Mouse (Mus musculus): ENCODE data around the gene Sema4c. TPM values are rescaled to one million over a fixed set of nuclear protein-coding genes. Genes with fewer than 3 reads are reported as not detected.

The Sema4c gene
- polyA plus RNA-seq, 1 experiment from 2014 or later, result 2.3 TPM

- H3K27ac ChIP-seq (replicated peaks; ENCODE audit: low read depth, low read length), result no peak overlapping the region
- H3K4me3 ChIP-seq (ENCODE audit: low read depth, low read length), result no peak overlapping the region
- ATAC-seq (ENCODE audit: low read depth) (no peak), DNase-seq (ENCODE audit: low spot score) (no peak)
- no peaks in the 10 kb centered on the region for H3K27me3 ChIP-seq (replicated peaks; ENCODE audit: control insufficient read depth, insufficient read depth, low read length)
- no peak overlapping the region for H3K9ac ChIP-seq (ENCODE audit: low read depth, low read length)
- peaks cover 85% of the 10 kb centered on the region for H3K36me3 ChIP-seq (ENCODE audit: control insufficient read depth, insufficient read depth, low read length)
- H3K4me1 ChIP-seq (ENCODE audit: control insufficient read depth, insufficient read depth, low read length), result no peaks in the 10 kb centered on the region
- no peaks in the 10 kb centered on the region for H3K9me3 ChIP-seq (ENCODE audit: control insufficient read depth, low read length)
- WGBS, result 93% methylated on average over 7 of the region's 7 CpGs
- H3K4me2 ChIP-seq (ENCODE audit: low read depth, low read length), result no peak overlapping the region
Observed at GRCm38 (mm10) chr1:36522210-36522609, 35.9 kb downstream of the Sema4c start.

- no peak overlapping the region for H3K9ac ChIP-seq (ENCODE audit: low read depth, low read length)
- H3K27ac ChIP-seq (replicated peaks; ENCODE audit: low read depth, low read length), result no peak overlapping the region
- no peaks in the 10 kb centered on the region for H3K27me3 ChIP-seq (replicated peaks; ENCODE audit: control insufficient read depth, insufficient read depth, low read length)
- WGBS, result 79% methylated on average over 11 of the region's 11 CpGs
- no peak for DNase-seq (ENCODE audit: low spot score)
- peaks cover 3% of the 10 kb centered on the region for H3K4me1 ChIP-seq (ENCODE audit: control insufficient read depth, insufficient read depth, low read length)
- peaks cover 72% of the 10 kb centered on the region for H3K36me3 ChIP-seq (ENCODE audit: control insufficient read depth, insufficient read depth, low read length)
- no peak overlapping the region for H3K4me2 ChIP-seq (ENCODE audit: low read depth, low read length)
- ATAC-seq (ENCODE audit: low read depth), result no peak
- H3K9me3 ChIP-seq (ENCODE audit: control insufficient read depth, low read length), result no peaks in the 10 kb centered on the region
- H3K4me3 ChIP-seq (ENCODE audit: low read depth, low read length), result no peak overlapping the region
Observed at GRCm38 (mm10) chr1:36519626-36520025, 38.5 kb downstream of the Sema4c start.

GRCm38 (mm10) chr1:36518259-36518658 is 39.9 kb downstream of the Sema4c start:
- no peaks in the 10 kb centered on the region for H3K9me3 ChIP-seq (ENCODE audit: control insufficient read depth, low read length)
- peaks cover 14% of the 10 kb centered on the region for H3K4me1 ChIP-seq (ENCODE audit: control insufficient read depth, insufficient read depth, low read length)
- H3K27me3 ChIP-seq (replicated peaks; ENCODE audit: control insufficient read depth, insufficient read depth, low read length), result no peaks in the 10 kb centered on the region
- no peak overlapping the region for H3K27ac ChIP-seq (replicated peaks; ENCODE audit: low read depth, low read length)
- no peak overlapping the region for H3K4me3 ChIP-seq (ENCODE audit: low read depth, low read length)
- ATAC-seq (ENCODE audit: low read depth) (no peak), DNase-seq (ENCODE audit: low spot score) (no peak)
- WGBS, result 76% methylated on average over 3 of the region's 3 CpGs
- no peak overlapping the region for H3K4me2 ChIP-seq (ENCODE audit: low read depth, low read length)
- no peak overlapping the region; the same call in 1 of the 2 replicates for H3K9ac ChIP-seq (ENCODE audit: low read depth, low read length)
- peaks cover 66% of the 10 kb centered on the region for H3K36me3 ChIP-seq (ENCODE audit: control insufficient read depth, insufficient read depth, low read length)

GRCm38 (mm10) chr1:36513718-36514117 is 44.4 kb downstream of the Sema4c start:
- Histone ChIP-seq H3K4me2 (ENCODE audit: low read depth, low read length) (peak overlapping the region; percentile 64), H3K9ac (ENCODE audit: low read depth, low read length) (no peak overlapping the region), H3K27me3 (replicated peaks; ENCODE audit: control insufficient read depth, insufficient read depth, low read length) (no peaks in the 10 kb centered on the region), H3K4me3 (ENCODE audit: low read depth, low read length) (peak overlapping the region; percentile 96), H3K27ac (replicated peaks; ENCODE audit: low read depth, low read length) (no peak overlapping the region), H3K4me1 (ENCODE audit: control insufficient read depth, insufficient read depth, low read length) (peaks cover 17% of the 10 kb centered on the region), H3K36me3 (ENCODE audit: control insufficient read depth, insufficient read depth, low read length) (peaks cover 24% of the 10 kb centered on the region), H3K9me3 (ENCODE audit: control insufficient read depth, low read length) (no peaks in the 10 kb centered on the region)
- WGBS, result 52% methylated on average over 2 of the region's 2 CpGs
- ATAC-seq (ENCODE audit: low read depth) (no peak), DNase-seq (ENCODE audit: low spot score) (peak; percentile 32)

- peak overlapping the region; percentile 64 for H3K4me2 ChIP-seq (ENCODE audit: low read depth, low read length)
- H3K27ac ChIP-seq (replicated peaks; ENCODE audit: low read depth, low read length), result no peak overlapping the region
- DNase-seq (ENCODE audit: low spot score) (peak; percentile 26), ATAC-seq (ENCODE audit: low read depth) (no peak)
- H3K36me3 ChIP-seq (ENCODE audit: control insufficient read depth, insufficient read depth, low read length), result peaks cover 20% of the 10 kb centered on the region; the same call in 1 of the 2 replicates
- no peaks in the 10 kb centered on the region for H3K27me3 ChIP-seq (replicated peaks; ENCODE audit: control insufficient read depth, insufficient read depth, low read length)
- peaks cover 17% of the 10 kb centered on the region for H3K4me1 ChIP-seq (ENCODE audit: control insufficient read depth, insufficient read depth, low read length)
- peak overlapping the region; percentile 85 for H3K9ac ChIP-seq (ENCODE audit: low read depth, low read length)
- WGBS, result 7% methylated on average over 1 of the region's 1 CpGs
- no peaks in the 10 kb centered on the region for H3K9me3 ChIP-seq (ENCODE audit: control insufficient read depth, low read length)
- H3K4me3 ChIP-seq (ENCODE audit: low read depth, low read length), result peak overlapping the region; percentile 96
Observed at GRCm38 (mm10) chr1:36513310-36513709, 44.8 kb downstream of the Sema4c start.

GRCm38 (mm10) chr1:36512966-36513280 is 45.2 kb downstream of the Sema4c start:
- H3K4me3 ChIP-seq (ENCODE audit: low read depth, low read length), result peak overlapping the region; percentile 96
- peak overlapping the region; percentile 64 for H3K4me2 ChIP-seq (ENCODE audit: low read depth, low read length)
- DNase-seq (ENCODE audit: low spot score) (no peak), ATAC-seq (ENCODE audit: low read depth) (no peak)
- peaks cover 23% of the 10 kb centered on the region; the same call in 1 of the 2 replicates for H3K36me3 ChIP-seq (ENCODE audit: control insufficient read depth, insufficient read depth, low read length)
- peak overlapping the region; percentile 85 for H3K9ac ChIP-seq (ENCODE audit: low read depth, low read length)
- H3K9me3 ChIP-seq (ENCODE audit: control insufficient read depth, low read length), result no peaks in the 10 kb centered on the region
- 2% methylated on average over 16 of the region's 16 CpGs for WGBS
- H3K4me1 ChIP-seq (ENCODE audit: control insufficient read depth, insufficient read depth, low read length), result peaks cover 17% of the 10 kb centered on the region
- no peaks in the 10 kb centered on the region for H3K27me3 ChIP-seq (replicated peaks; ENCODE audit: control insufficient read depth, insufficient read depth, low read length)
- peak overlapping the region; percentile 98; the same call in 1 of the 2 replicates for H3K27ac ChIP-seq (replicated peaks; ENCODE audit: low read depth, low read length)

GRCm38 (mm10) chr1:36512089-36512965 is 45.8 kb downstream of the Sema4c start:
- no peaks in the 10 kb centered on the region for H3K9me3 ChIP-seq (ENCODE audit: control insufficient read depth, low read length)
- peak overlapping the region; percentile 85 for H3K9ac ChIP-seq (ENCODE audit: low read depth, low read length)
- peaks cover 22% of the 10 kb centered on the region; the same call in 1 of the 2 replicates for H3K36me3 ChIP-seq (ENCODE audit: control insufficient read depth, insufficient read depth, low read length)
- WGBS, result 0% methylated on average over 8 of the region's 126 CpGs
- peak overlapping the region; percentile 98 for H3K27ac ChIP-seq (replicated peaks; ENCODE audit: low read depth, low read length)
- peak; percentile 56 for DNase-seq (ENCODE audit: low spot score)
- H3K4me2 ChIP-seq (ENCODE audit: low read depth, low read length), result peak overlapping the region; percentile 64
- H3K4me1 ChIP-seq (ENCODE audit: control insufficient read depth, insufficient read depth, low read length), result peaks cover 17% of the 10 kb centered on the region
- no peaks in the 10 kb centered on the region for H3K27me3 ChIP-seq (replicated peaks; ENCODE audit: control insufficient read depth, insufficient read depth, low read length)
- peak; percentile 71 for ATAC-seq (ENCODE audit: low read depth)
- H3K4me3 ChIP-seq (ENCODE audit: low read depth, low read length), result peak overlapping the region; percentile 96

- Histone ChIP-seq H3K36me3 (ENCODE audit: control insufficient read depth, insufficient read depth, low read length) (peaks cover 18% of the 10 kb centered on the region; the same call in 1 of the 2 replicates), H3K27ac (replicated peaks; ENCODE audit: low read depth, low read length) (peak within 1 kb of the TSS; percentile 98), H3K4me3 (ENCODE audit: low read depth, low read length) (peak within 1 kb of the TSS; percentile 96), H3K9me3 (ENCODE audit: control insufficient read depth, low read length) (no peaks in the 10 kb centered on the region), H3K27me3 (replicated peaks; ENCODE audit: control insufficient read depth, insufficient read depth, low read length) (no peaks in the 10 kb centered on the region), H3K4me1 (ENCODE audit: control insufficient read depth, insufficient read depth, low read length) (peaks cover 17% of the 10 kb centered on the region), H3K4me2 (ENCODE audit: low read depth, low read length) (peak within 1 kb of the TSS; percentile 64), H3K9ac (ENCODE audit: low read depth, low read length) (peak within 1 kb of the TSS; percentile 85)
- 2% methylated on average over 35 of the region's 51 CpGs for WGBS
- ATAC-seq (ENCODE audit: low read depth) (peak; percentile 99), DNase-seq (ENCODE audit: low spot score) (peak; percentile 99)
Observed at GRCm38 (mm10) chr1:36511289-36512021, 46.7 kb downstream of the Sema4c start, which contains the start of gene Cnnm3. Cnnm3 (plus strand) TSS chr1:36511867.
